Mouse (Mus musculus) brain, adult 2 months (tissue): Measurements from ENCODE around the gene Asah2.
"Not testable (repeated sequence)": the region's sequence is repeated elsewhere in the genome, so short reads cannot be mapped to it uniquely, and the experiment has no call there.

ENCODE experiments used
- DNase-seq: peaks from one replicate; pipeline ENCODE4 v3.0.0; 2011; ENCODE audit warnings: low read depth, low spot score

Asah2 gene

GRCm38 (mm10) chr19:32107771-32108306, at the start of gene Asah2:
TSS of gene Asah2 (minus strand) at chr19:32108211.
- peak; percentile 86 for DNase-seq

GRCm38 (mm10) chr19:32157045-32157444, 49.0 kb upstream of the Asah2 start:
- DNase-seq: no peak

GRCm38 (mm10) chr19:32152529-32152928, 44.5 kb upstream of the Asah2 start:
- DNase-seq: peak; percentile 14

GRCm38 (mm10) chr19:32148710-32149109, 40.7 kb upstream of the Asah2 start:
- DNase-seq: no peak

GRCm38 (mm10) chr19:32142383-32142782, 34.4 kb upstream of the Asah2 start:
- DNase-seq: no peak

- no peak for DNase-seq
These were observed 30.5 kb upstream of the Asah2 start for GRCm38 (mm10) chr19:32138361-32139088.

GRCm38 (mm10) chr19:32137904-32138303, 29.9 kb upstream of the Asah2 start:
- DNase-seq: no peak

- DNase-seq: peak; percentile 59
These were observed 29.0 kb upstream of the Asah2 start for GRCm38 (mm10) chr19:32136888-32137625.

GRCm38 (mm10) chr19:32131707-32132488, 23.9 kb upstream of the Asah2 start:
- DNase-seq: not testable (repeated sequence)

GRCm38 (mm10) chr19:32129281-32129680, 21.3 kb upstream of the Asah2 start:
- no peak for DNase-seq

GRCm38 (mm10) chr19:32127180-32127850, 19.3 kb upstream of the Asah2 start:
- peak; percentile 33 for DNase-seq

GRCm38 (mm10) chr19:32124155-32124554, 16.1 kb upstream of the Asah2 start:
- no peak for DNase-seq

- peak; percentile 35 for DNase-seq
These were observed 15.2 kb upstream of the Asah2 start for GRCm38 (mm10) chr19:32123196-32123595.

GRCm38 (mm10) chr19:32120798-32121197, 12.8 kb upstream of the Asah2 start:
- DNase-seq: no peak

GRCm38 (mm10) chr19:32119666-32120065, 11.7 kb upstream of the Asah2 start:
- DNase-seq: no peak

- no peak for DNase-seq
These were observed 10.5 kb upstream of the Asah2 start for GRCm38 (mm10) chr19:32118496-32118895.

- DNase-seq: no peak
These were observed 9.5 kb upstream of the Asah2 start for GRCm38 (mm10) chr19:32117484-32118018.

GRCm38 (mm10) chr19:32111866-32112790, 4.1 kb upstream of the Asah2 start:
- DNase-seq: no peak

- no peak for DNase-seq
These were observed 1.3 kb downstream of the Asah2 start for GRCm38 (mm10) chr19:32106750-32107149.

GRCm38 (mm10) chr19:32104217-32104616, 3.8 kb downstream of the Asah2 start:
- DNase-seq: no peak
